Mouse (Mus musculus) E14TG2a.4 (cell line): ENCODE data around the gene Bri3.
"Not testable (repeated sequence)": the region's sequence is repeated elsewhere in the genome, so short reads cannot be mapped to it uniquely, and the experiment has no call there.

Source experiments
- H3K27me3 ChIP-seq: 2 replicates; pipeline ENCODE4 v1.6.1; 2014; ENCODE audit warnings: low read length, control low read depth; ENCODE audit not compliant: insufficient read depth
- H3K36me3 ChIP-seq: 2 replicates; pipeline ENCODE4 v1.6.1; 2014; ENCODE audit warnings: low read length, control low read depth; ENCODE audit not compliant: insufficient read depth
- H3K4me1 ChIP-seq: replicated peaks from 2 replicates; pipeline ENCODE4 v1.6.1; 2014; ENCODE audit warnings: low read depth, low read length, control low read depth
- H3K4me3 ChIP-seq: replicated peaks from 2 replicates; pipeline ENCODE4 v1.5.1; 2014; ENCODE audit warnings: mild to moderate bottlenecking, low read length
- H3K9me3 ChIP-seq: 2 replicates; pipeline ENCODE4 v1.6.1; 2014; ENCODE audit warnings: low read length, control low read depth
- CTCF ChIP-seq: conservative IDR thresholded peaks from 2 replicates; pipeline ENCODE4 v1.5.1; 2014; ENCODE audit warnings: low read length
- NANOG ChIP-seq: IDR thresholded peaks from 2 replicates; pipeline ENCODE4 v1.6.1; 2014; ENCODE audit warnings: borderline replicate concordance, low read length, mixed read lengths
- POU5F1 ChIP-seq: IDR thresholded peaks from 2 replicates; pipeline ENCODE4 v1.6.1; 2014; ENCODE audit warnings: low read length, borderline replicate concordance

The Bri3 gene

GRCm38 (mm10) chr5:144357551-144357880, 113.3 kb downstream of the Bri3 start:
- Histone ChIP-seq H3K36me3 (no peaks in the 10 kb centered on the region), H3K4me3 (peak overlapping the region; percentile 91), H3K27me3 (peaks cover 52% of the 10 kb centered on the region), H3K4me1 (peaks cover 13% of the 10 kb centered on the region), H3K9me3 (no peaks in the 10 kb centered on the region)
- TF ChIP-seq CTCF (no peak), POU5F1 (no peak), NANOG (no peak)

GRCm38 (mm10) chr5:144357881-144358591, 113.8 kb downstream of the Bri3 start, which contains the start of gene Baiap2l1:
Baiap2l1 (minus strand) TSS chr5:144358112.
- no peaks in the 10 kb centered on the region for H3K9me3 ChIP-seq
- H3K27me3 ChIP-seq, result peaks cover 49% of the 10 kb centered on the region
- H3K4me1 ChIP-seq, result peaks cover 13% of the 10 kb centered on the region
- H3K36me3 ChIP-seq, result no peaks in the 10 kb centered on the region
- H3K4me3 ChIP-seq, result peak within 1 kb of the TSS; percentile 91
- TF ChIP-seq CTCF (no peak), NANOG (no peak), POU5F1 (no peak)

- H3K4me3 ChIP-seq, result peak overlapping the region; percentile 91
- H3K36me3 ChIP-seq, result no peaks in the 10 kb centered on the region
- peaks cover 49% of the 10 kb centered on the region for H3K27me3 ChIP-seq
- peaks cover 13% of the 10 kb centered on the region for H3K4me1 ChIP-seq
- H3K9me3 ChIP-seq, result no peaks in the 10 kb centered on the region
- no peak for TF ChIP-seq NANOG
- no peak for TF ChIP-seq POU5F1
- no peak for TF ChIP-seq CTCF
Measured at GRCm38 (mm10) chr5:144358592-144358917, 114.3 kb downstream of the Bri3 start.

- Histone ChIP-seq H3K9me3 (no peaks in the 10 kb centered on the region), H3K36me3 (no peaks in the 10 kb centered on the region), H3K4me3 (no peak overlapping the region)
Measured at GRCm38 (mm10) chr5:144359886-144360285, 115.6 kb downstream of the Bri3 start.

GRCm38 (mm10) chr5:144360346-144360745, 116.1 kb downstream of the Bri3 start:
- H3K36me3 ChIP-seq, result no peaks in the 10 kb centered on the region
- H3K4me3 ChIP-seq, result no peak overlapping the region
- no peaks in the 10 kb centered on the region for H3K9me3 ChIP-seq
- peaks cover 13% of the 10 kb centered on the region for H3K4me1 ChIP-seq
- no peak for TF ChIP-seq NANOG
- TF ChIP-seq CTCF, result no peak
- no peak for TF ChIP-seq POU5F1
- H3K27me3 ChIP-seq, result peaks cover 45% of the 10 kb centered on the region

More at GRCm38 (mm10) chr5:144359886-144360285, 115.6 kb downstream of the Bri3 start:
- Histone ChIP-seq H3K27me3 (peaks cover 47% of the 10 kb centered on the region), H3K4me1 (peaks cover 13% of the 10 kb centered on the region)
- TF ChIP-seq CTCF (no peak), POU5F1 (no peak), NANOG (no peak)

- Histone ChIP-seq H3K36me3 (no peaks in the 10 kb centered on the region), H3K9me3 (no peaks in the 10 kb centered on the region), H3K4me1 (peaks cover under 1% of the 10 kb centered on the region), H3K4me3 (no peak overlapping the region), H3K27me3 (peaks cover 16% of the 10 kb centered on the region)
- TF ChIP-seq CTCF (no peak), POU5F1 (no peak), NANOG (no peak)
Measured at GRCm38 (mm10) chr5:144364680-144365357, 120.6 kb downstream of the Bri3 start.

- H3K27me3 ChIP-seq, H3K36me3 ChIP-seq, H3K9me3 ChIP-seq, H3K4me3 ChIP-seq: not testable (repeated sequence)
- peaks cover 12% of the 10 kb centered on the region for H3K4me1 ChIP-seq
Measured at GRCm38 (mm10) chr5:144366551-144366950, 122.3 kb downstream of the Bri3 start.

GRCm38 (mm10) chr5:144368661-144369205, 124.5 kb downstream of the Bri3 start:
- H3K9me3 ChIP-seq, result no peaks in the 10 kb centered on the region
- H3K4me3 ChIP-seq, result no peak overlapping the region
- no peaks in the 10 kb centered on the region for H3K27me3 ChIP-seq
- TF ChIP-seq POU5F1 (no peak), NANOG (no peak), CTCF (no peak)
- H3K36me3 ChIP-seq, result no peaks in the 10 kb centered on the region
- peaks cover 21% of the 10 kb centered on the region for H3K4me1 ChIP-seq

- peaks cover 21% of the 10 kb centered on the region for H3K4me1 ChIP-seq
- H3K4me3 ChIP-seq, result no peak overlapping the region
- no peaks in the 10 kb centered on the region for H3K36me3 ChIP-seq
- no peaks in the 10 kb centered on the region for H3K27me3 ChIP-seq
- TF ChIP-seq NANOG (peak; percentile 12; the same call in 1 of the 2 replicates), CTCF (no peak)
- no peaks in the 10 kb centered on the region for H3K9me3 ChIP-seq
Measured at GRCm38 (mm10) chr5:144370986-144371385, 126.7 kb downstream of the Bri3 start.
